Mouse (Mus musculus) limb, embryonic 13.5 days (tissue): ENCODE measurements around the gene Ankrd63. TPM values are rescaled to one million over a fixed set of nuclear protein-coding genes. Genes with fewer than 3 reads are reported as not detected.
A peak's percentile ranks its signal among the peaks of the same experiment; 100 is the strongest.

ENCODE experiments used
- ATAC-seq: fragments of 200-750 bp; cut with Nextera tagmentation; 2 replicates; pipeline ENCODE4 v1.8.0; 2017; ENCODE audit warnings: low read depth, moderate number of reproducible peaks, moderate TSS enrichment; ENCODE audit not compliant: low FRiP score
- H3K27ac ChIP-seq: fragments of 300-500 bp; sonication (generic); 2 replicates; pipeline ENCODE4 v1.5.1; 2015; ENCODE audit warnings: inconsistent platforms, mild to moderate bottlenecking, moderate library complexity
- H3K27me3 ChIP-seq: fragments of 300-500 bp; sonication (generic); 2 replicates; pipeline ENCODE4 v1.6.1; 2015; ENCODE audit warnings: mild to moderate bottlenecking, inconsistent platforms
- H3K36me3 ChIP-seq: fragments of 300-500 bp; sonication (generic); 2 replicates; pipeline ENCODE4 v1.6.1; 2015; ENCODE audit warnings: inconsistent platforms, mild to moderate bottlenecking, moderate library complexity
- H3K4me1 ChIP-seq: fragments of 300-500 bp; sonication (generic); 2 replicates; pipeline ENCODE4 v1.6.1; 2015; ENCODE audit warnings: inconsistent platforms
- H3K4me2 ChIP-seq: fragments of 300-500 bp; sonication (generic); replicated peaks from 2 replicates; pipeline ENCODE4 v1.6.1; 2015; ENCODE audit warnings: inconsistent platforms, mild to moderate bottlenecking, moderate library complexity
- H3K4me3 ChIP-seq: fragments of 300-500 bp; sonication (generic); 2 replicates; pipeline ENCODE4 v1.5.1; 2015; ENCODE audit warnings: moderate library complexity, mild to moderate bottlenecking, inconsistent platforms
- H3K9ac ChIP-seq: fragments of 300-500 bp; sonication (generic); 2 replicates; pipeline ENCODE4 v1.6.1; 2015; ENCODE audit warnings: mild to moderate bottlenecking, inconsistent platforms
- H3K9me3 ChIP-seq: fragments of 300-500 bp; sonication (generic); 2 replicates; pipeline ENCODE4 v1.6.1; 2016; ENCODE audit warnings: inconsistent platforms
- WGBS: fragments of 180-500 bp; shearing (Covaris S2); methylation state at CpG from one replicate; pipeline ENCODE4 v1.1.7; 2015; 5-methylcytosine and 5-hydroxymethylcytosine counted together
- polyA plus RNA-seq: library from polyadenylated mRNA; unstranded; fragments of >200 nt; fragmentation: Nextera tagmentation; extraction: Ambion mirVana; gene quantifications from 2 replicates; pipeline ENCODE4 v1.2.1, GENCODE M21; 2015

The Ankrd63 gene
- polyA plus RNA-seq, 1 experiment from 2014 or later: 0.05 TPM

DNA sequence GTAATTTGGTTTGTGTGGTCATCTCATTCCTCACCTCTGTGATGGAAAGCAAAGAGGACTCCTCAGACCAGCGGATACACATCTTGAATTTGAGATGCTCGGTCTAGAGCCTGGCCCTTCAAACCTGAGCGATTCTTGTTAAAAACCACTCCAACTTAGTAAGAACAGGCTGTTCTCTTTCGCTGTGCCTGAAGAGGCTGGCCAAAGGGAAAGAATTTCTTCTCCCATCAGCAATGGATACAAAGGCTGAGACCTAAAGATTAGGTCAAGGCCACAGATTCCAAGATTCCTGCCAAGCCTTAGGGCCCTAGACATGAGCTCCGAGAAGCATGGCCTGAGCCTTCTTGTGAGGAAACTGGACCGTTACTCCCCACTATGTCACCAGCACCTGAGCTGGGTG, 22.8 kb downstream of the Ankrd63 start:
- no peak for ATAC-seq
- WGBS: 92% methylated on average over 6 of the region's 6 CpGs

DNA sequence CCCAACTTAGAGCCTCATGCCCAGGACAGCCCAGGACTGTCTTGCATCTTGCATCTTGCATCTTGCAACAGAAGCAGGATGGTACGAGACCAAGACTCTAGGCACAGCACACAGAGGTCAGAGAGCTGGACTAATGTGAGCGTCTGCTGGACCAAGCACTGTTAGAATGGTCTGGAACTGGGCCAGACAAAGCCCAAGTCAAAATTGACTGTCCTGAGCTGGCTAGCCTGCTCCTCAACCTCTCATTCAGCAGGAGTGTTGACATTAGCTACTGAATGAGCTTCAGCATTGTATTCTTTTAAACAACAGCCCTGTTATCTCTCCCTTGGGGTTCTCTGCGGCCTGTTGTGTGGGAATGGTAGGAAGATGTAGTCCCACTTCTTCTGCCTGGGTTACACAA, 24.2 kb downstream of the Ankrd63 start:
- no peak overlapping the region for H3K4me3 ChIP-seq
- ATAC-seq: no peak
- WGBS: 77% methylated on average over 3 of the region's 3 CpGs
- H3K4me2 ChIP-seq: no peak overlapping the region
- no peak overlapping the region for H3K9ac ChIP-seq
- H3K4me1 ChIP-seq: peaks cover 13% of the 10 kb centered on the region
- H3K9me3 ChIP-seq: no peaks in the 10 kb centered on the region
- H3K36me3 ChIP-seq: no peaks in the 10 kb centered on the region
- H3K27me3 ChIP-seq: peaks cover 67% of the 10 kb centered on the region
- no peak overlapping the region for H3K27ac ChIP-seq

More for the DNA sequence above, 22.8 kb downstream of the Ankrd63 start:
- H3K27me3 ChIP-seq: peaks cover 53% of the 10 kb centered on the region
- H3K9me3 ChIP-seq: no peaks in the 10 kb centered on the region
- no peak overlapping the region for H3K9ac ChIP-seq
- H3K4me1 ChIP-seq: peaks cover 13% of the 10 kb centered on the region
- H3K36me3 ChIP-seq: no peaks in the 10 kb centered on the region
- no peak overlapping the region for H3K27ac ChIP-seq
- no peak overlapping the region for H3K4me3 ChIP-seq
- H3K4me2 ChIP-seq: no peak overlapping the region

DNA sequence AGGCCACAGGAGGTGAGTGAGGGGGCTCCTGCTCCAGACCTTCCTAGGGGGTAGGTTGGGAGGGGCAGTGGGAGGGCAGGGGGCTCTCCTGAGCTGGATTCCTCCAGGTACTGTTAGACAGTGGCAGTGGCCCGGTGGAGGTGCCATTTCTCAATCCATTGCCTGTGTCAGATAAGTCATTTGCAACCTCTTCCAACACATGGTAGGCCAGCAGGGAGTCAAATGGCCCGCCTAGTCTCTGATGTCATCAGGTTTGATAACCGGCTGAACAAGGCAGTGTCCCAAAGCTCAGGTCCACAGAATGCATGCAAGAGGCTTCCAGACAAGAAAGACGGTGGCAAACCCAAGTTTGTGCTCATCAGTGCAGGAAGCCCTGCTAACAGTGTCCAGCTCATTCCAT, 25.9 kb downstream of the Ankrd63 start:
- Histone ChIP-seq H3K4me1 (peaks cover 13% of the 10 kb centered on the region), H3K27me3 (peaks cover 85% of the 10 kb centered on the region), H3K27ac (no peak overlapping the region), H3K9ac (peak overlapping the region; percentile 70), H3K9me3 (no peaks in the 10 kb centered on the region), H3K36me3 (no peaks in the 10 kb centered on the region), H3K4me3 (peak overlapping the region; percentile 58), H3K4me2 (peak overlapping the region; percentile 97)
- 10% methylated on average over 4 of the region's 4 CpGs for WGBS
- ATAC-seq: no peak

DNA sequence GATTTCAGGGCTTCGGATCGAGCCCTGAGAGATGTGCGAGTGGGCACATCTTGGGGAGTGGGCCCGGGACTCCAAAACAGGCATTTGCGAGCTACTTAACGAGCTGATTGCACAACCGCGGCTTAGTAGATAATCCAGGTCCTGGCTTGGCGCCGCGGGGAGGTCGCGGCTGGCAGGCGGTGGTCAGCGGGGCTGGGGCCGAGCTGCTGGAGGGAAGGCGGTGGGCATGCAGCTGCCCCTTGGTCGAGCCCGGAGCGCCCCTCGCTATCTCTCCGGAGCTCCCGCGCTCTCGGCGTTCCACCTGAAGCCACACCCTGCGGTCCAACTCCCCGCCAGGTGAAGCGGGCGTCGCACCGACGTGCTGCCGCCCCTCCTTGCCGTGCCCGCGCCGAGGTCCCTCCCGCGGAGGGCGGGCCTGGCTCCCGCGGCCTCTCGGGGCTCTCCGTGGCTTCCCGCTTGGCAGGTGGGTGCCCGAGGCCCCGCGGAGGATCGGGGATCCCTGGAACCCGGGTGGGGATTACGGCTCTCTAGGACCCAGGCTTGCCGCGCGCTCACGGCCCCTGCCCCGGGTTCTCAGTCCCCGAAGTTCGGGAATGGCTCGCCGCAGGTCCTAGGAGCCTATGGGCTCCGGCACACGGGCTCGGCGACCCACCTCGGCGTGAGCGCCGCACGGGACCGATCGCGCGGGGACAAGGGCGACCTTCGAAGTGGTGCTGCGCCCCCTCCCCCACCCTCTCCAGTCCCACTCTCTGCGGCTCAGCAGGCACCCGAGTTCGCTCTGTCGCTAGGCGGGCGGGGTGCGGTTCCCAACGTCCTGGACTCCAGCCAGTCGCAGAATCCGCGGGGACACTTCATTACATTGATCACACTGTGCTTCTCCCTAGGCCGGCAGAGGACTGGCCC, 26.7 kb downstream of the Ankrd63 start:
- no peaks in the 10 kb centered on the region for H3K9me3 ChIP-seq
- under 1% methylated on average over 77 of the region's 89 CpGs for WGBS
- no peaks in the 10 kb centered on the region for H3K36me3 ChIP-seq
- H3K27me3 ChIP-seq: peaks cover 89% of the 10 kb centered on the region
- peak overlapping the region; percentile 70 for H3K9ac ChIP-seq
- H3K27ac ChIP-seq: no peak overlapping the region
- H3K4me1 ChIP-seq: peaks cover 13% of the 10 kb centered on the region
- H3K4me2 ChIP-seq: peak overlapping the region; percentile 97
- peak; percentile 29; the same call in 1 of the 2 replicates for ATAC-seq
- H3K4me3 ChIP-seq: peak overlapping the region; percentile 58

DNA sequence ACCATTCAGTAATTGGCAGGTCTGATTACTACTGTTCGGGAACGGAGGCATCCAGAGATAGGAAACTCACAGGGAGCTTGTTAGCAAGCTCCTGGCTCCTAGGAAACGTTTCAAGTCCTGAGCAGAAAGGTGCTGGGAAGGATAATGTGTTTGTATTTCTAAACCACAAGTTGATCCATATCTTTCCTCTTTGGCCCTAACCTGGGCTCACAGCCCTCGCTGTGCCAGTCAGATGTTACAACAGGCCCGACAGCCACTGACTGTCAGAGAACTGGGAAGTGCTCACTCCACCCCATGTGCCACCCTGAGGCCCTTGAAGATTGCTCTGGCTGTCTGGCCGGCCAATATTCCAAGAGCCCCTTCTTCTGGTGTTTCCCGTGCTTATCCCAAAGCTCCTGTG, 29.3 kb downstream of the Ankrd63 start:
- no peaks in the 10 kb centered on the region for H3K36me3 ChIP-seq
- H3K9ac ChIP-seq: no peak overlapping the region
- H3K4me2 ChIP-seq: no peak overlapping the region
- no peaks in the 10 kb centered on the region for H3K9me3 ChIP-seq
- no peak overlapping the region for H3K27ac ChIP-seq
- ATAC-seq: no peak
- H3K27me3 ChIP-seq: peaks cover 86% of the 10 kb centered on the region
- WGBS: 9% methylated on average over 7 of the region's 7 CpGs
- peaks cover 18% of the 10 kb centered on the region for H3K4me1 ChIP-seq
- H3K4me3 ChIP-seq: no peak overlapping the region

DNA sequence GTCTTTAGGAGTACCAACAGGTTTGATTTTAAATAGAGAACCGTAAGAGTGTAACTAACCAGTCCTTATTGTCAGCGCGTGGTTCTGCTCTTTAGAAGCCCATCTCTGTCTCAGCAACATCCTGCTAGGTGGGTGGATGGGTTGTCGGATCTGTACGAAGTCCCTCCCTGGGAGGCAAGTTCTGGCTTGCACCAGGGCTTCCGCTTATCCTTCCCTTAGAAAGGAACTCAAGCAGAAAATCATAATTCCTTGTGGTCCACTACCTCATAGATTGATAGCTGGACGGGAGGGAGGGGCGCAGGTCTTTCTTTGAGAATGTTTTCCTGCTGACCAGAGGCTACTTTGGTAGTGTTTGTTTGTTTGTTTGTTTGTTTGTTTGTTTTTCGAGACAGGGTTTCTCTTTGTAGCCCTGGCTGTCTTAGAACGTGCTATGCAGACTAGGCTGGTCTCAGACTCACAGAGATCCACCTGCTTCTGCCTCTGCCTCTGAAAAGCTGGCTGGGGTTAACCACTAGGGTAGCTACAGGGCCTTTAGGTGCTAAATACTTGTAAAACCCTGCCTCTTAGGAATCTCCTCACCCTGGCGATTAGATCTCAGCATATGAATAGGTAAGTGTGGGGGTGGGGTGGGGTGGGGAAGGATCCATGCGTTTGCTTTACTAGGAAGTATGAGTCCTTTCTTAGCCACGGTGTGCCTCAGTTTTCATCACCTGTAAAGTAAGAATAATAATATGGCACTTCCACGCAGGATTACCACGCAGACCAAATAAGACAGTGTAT, 29.9 kb downstream of the Ankrd63 start:
- H3K4me2 ChIP-seq: no peak overlapping the region
- no peak overlapping the region for H3K27ac ChIP-seq
- peaks cover 24% of the 10 kb centered on the region for H3K4me1 ChIP-seq
- 25% methylated on average over 15 of the region's 15 CpGs for WGBS
- no peaks in the 10 kb centered on the region for H3K9me3 ChIP-seq
- ATAC-seq: no peak
- H3K9ac ChIP-seq: no peak overlapping the region
- peaks cover 80% of the 10 kb centered on the region for H3K27me3 ChIP-seq
- H3K36me3 ChIP-seq: no peaks in the 10 kb centered on the region
- no peak overlapping the region for H3K4me3 ChIP-seq

DNA sequence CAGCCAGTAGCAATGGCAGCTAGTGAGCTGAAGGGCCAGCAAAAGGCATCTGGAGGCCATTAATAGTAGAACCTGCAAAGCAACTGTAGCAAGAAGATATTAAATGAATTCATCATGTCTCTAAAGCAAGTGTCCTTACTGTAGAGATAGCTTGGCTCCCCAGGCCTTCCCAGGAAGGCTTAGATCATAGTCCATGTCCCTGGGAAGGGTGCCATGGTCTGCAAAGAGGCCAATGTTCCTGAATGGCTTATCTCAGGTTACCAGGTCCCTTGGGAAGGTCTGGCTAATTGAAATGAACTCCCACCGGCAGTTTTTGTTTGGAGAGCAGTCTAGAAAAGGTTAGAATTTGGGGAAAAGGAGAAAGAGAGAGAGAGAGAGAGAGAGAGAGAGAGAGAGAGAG, 32.0 kb downstream of the Ankrd63 start:
- no peak overlapping the region for H3K4me2 ChIP-seq
- H3K9ac ChIP-seq: no peak overlapping the region
- 65% methylated on average over 1 of the region's 1 CpGs for WGBS
- H3K4me3 ChIP-seq: no peak overlapping the region
- no peaks in the 10 kb centered on the region for H3K36me3 ChIP-seq
- no peak overlapping the region for H3K27ac ChIP-seq
- H3K4me1 ChIP-seq: peaks cover 14% of the 10 kb centered on the region
- no peak for ATAC-seq
- no peaks in the 10 kb centered on the region for H3K9me3 ChIP-seq
- peaks cover 63% of the 10 kb centered on the region for H3K27me3 ChIP-seq

DNA sequence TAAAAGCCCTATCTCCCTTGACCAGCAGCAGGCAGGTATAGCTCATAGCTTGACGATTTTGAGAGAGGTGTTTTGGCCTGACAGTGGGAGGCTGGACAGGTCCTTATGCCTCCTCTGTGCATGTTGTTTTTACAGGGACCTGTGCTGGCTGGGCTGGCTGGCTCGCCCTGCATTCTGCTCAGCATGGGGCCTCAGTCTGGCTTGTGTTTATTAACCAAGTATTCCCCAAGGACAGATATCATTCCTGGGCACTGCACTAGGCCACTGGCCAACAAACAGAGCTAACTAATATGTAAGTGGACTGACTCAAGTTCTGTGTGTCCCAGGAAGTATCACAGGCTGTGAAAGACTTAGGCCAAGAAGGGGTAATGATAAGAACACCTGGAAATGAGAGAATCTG, 34.0 kb downstream of the Ankrd63 start:
- no peak for ATAC-seq
- peaks cover 21% of the 10 kb centered on the region for H3K4me1 ChIP-seq
- H3K27me3 ChIP-seq: peaks cover 43% of the 10 kb centered on the region
- no peaks in the 10 kb centered on the region for H3K36me3 ChIP-seq
- H3K27ac ChIP-seq: no peak overlapping the region
- no peak overlapping the region for H3K4me2 ChIP-seq
- H3K9me3 ChIP-seq: no peaks in the 10 kb centered on the region
- WGBS: 29% methylated on average over 2 of the region's 2 CpGs
- no peak overlapping the region for H3K9ac ChIP-seq
- H3K4me3 ChIP-seq: no peak overlapping the region

DNA sequence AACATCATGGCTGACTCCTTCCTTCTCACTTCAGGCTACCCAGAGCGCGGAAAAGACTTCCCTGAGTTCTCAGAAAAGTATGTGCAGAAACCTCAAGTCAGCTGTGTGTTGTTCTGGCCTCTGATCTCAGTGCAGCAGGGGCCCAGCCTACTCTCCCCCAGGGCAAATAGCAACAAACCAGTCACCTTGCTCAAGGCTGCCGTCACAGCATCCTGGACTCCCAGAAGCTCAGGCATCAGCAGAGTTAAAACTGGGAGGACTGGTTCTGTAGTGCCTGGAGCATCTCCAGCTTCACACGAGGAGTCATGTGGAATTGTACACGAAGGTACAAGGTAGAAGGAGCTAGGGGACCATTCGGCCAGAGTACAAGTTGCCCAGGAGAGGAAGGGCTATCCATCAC, 34.5 kb downstream of the Ankrd63 start:
- Histone ChIP-seq H3K36me3 (no peaks in the 10 kb centered on the region), H3K27me3 (peaks cover 42% of the 10 kb centered on the region), H3K9ac (no peak overlapping the region), H3K4me1 (peaks cover 21% of the 10 kb centered on the region), H3K4me3 (no peak overlapping the region), H3K4me2 (no peak overlapping the region), H3K9me3 (no peaks in the 10 kb centered on the region), H3K27ac (no peak overlapping the region)
- no peak for ATAC-seq
- WGBS: 52% methylated on average over 6 of the region's 6 CpGs

DNA sequence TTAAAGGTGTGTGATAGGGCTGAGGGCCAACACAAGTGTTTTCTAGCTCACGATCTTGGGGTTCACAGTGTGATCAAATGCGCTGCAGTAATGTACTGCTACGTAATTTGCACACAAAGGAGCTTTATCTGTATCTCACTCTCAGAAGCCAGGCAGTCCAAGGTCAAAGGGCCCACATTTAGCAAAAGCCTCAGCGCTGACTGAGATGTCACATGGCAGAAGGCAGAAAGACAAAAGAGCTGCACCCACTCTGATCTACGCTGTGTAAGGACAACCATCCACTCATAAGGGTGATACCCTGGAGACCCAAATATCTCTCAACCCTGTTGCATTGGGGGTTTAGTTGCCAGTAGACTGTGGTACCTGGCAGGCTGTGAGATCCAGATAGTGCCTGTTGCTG, 36.6 kb downstream of the Ankrd63 start:
- H3K27me3 ChIP-seq: peaks cover 41% of the 10 kb centered on the region
- WGBS: 80% methylated on average over 5 of the region's 5 CpGs
- H3K4me2 ChIP-seq: no peak overlapping the region
- no peak overlapping the region for H3K4me3 ChIP-seq
- no peak for ATAC-seq
- H3K36me3 ChIP-seq: no peaks in the 10 kb centered on the region
- no peak overlapping the region for H3K9ac ChIP-seq
- no peak overlapping the region for H3K27ac ChIP-seq
- no peaks in the 10 kb centered on the region for H3K9me3 ChIP-seq
- H3K4me1 ChIP-seq: peaks cover 41% of the 10 kb centered on the region

DNA sequence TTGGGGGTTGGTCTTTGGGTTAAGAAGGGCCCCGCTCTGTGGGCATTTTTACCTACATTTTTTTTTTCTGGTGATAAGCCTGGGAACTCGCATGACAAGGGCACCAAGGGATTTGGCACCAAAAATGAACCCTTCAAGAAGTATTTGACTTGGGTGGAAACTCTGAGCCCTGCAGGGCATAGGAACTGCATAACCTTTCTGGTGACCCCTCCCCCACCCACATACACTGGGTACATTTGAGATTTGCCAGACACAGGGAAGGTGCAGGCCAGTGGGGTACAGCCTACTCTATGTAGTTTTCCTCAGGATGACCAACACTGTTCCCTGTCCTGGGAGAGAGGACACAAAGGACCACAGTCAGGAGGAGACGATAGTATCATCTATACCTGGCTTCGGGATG, 38.1 kb downstream of the Ankrd63 start:
- peaks cover 34% of the 10 kb centered on the region for H3K27me3 ChIP-seq
- ATAC-seq: no peak
- H3K27ac ChIP-seq: no peak overlapping the region
- no peaks in the 10 kb centered on the region for H3K36me3 ChIP-seq
- H3K9me3 ChIP-seq: no peaks in the 10 kb centered on the region
- H3K4me2 ChIP-seq: no peak overlapping the region
- peaks cover 41% of the 10 kb centered on the region for H3K4me1 ChIP-seq
- no peak overlapping the region for H3K9ac ChIP-seq
- no peak overlapping the region for H3K4me3 ChIP-seq
- 76% methylated on average over 4 of the region's 4 CpGs for WGBS

DNA sequence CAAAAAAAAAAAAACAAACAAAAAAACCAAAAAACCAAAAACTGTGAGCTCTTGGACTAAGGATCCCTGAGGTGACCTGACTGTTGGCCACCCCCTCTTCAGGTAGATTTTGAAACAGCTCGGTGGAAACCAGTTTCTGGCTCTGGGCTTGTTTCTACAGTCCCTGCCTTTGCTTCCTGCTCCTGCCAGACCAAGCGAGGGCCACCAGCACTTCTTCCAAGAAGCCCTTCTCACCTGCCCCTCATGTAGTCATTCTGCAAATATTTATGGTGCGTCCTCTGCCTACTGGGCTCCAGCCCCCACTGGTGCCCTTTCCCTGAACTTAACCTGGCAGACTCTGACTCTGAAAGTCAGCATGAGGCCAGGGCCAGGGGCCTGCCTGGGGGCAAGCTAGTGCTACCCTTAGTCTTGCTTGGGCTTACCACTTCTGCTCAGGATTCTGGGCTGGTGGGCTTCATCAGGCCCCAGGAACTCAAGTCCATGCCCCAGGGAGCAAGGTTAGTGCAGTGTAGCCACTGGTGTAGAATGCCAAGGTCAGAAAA, 38.7 kb downstream of the Ankrd63 start:
- ATAC-seq: no peak
- H3K4me2 ChIP-seq: no peak overlapping the region
- no peak overlapping the region for H3K4me3 ChIP-seq
- peaks cover 31% of the 10 kb centered on the region for H3K27me3 ChIP-seq
- H3K9me3 ChIP-seq: no peaks in the 10 kb centered on the region
- H3K4me1 ChIP-seq: peaks cover 41% of the 10 kb centered on the region
- 65% methylated on average over 3 of the region's 3 CpGs for WGBS
- H3K9ac ChIP-seq: no peak overlapping the region
- no peaks in the 10 kb centered on the region for H3K36me3 ChIP-seq
- H3K27ac ChIP-seq: no peak overlapping the region
